Mouse (Mus musculus) thymus, adult 2 months (tissue): Measurements from ENCODE around the gene Ccdc185.

Experiments used
- CTCF ChIP-seq: fragments of 200-500 bp; IDR thresholded peaks from 2 replicates; pipeline ENCODE4 v1.5.1; 2012; ENCODE audit warnings: mild to moderate bottlenecking, control low read depth, low read length, moderate library complexity, borderline replicate concordance; ENCODE audit not compliant: control insufficient read depth, poor library complexity, insufficient read depth; ENCODE audit errors: extremely low read depth
- POLR2A ChIP-seq: fragments of 200-500 bp; IDR thresholded peaks from 2 replicates; pipeline ENCODE4 v1.6.1; 2012; ENCODE audit warnings: mild to moderate bottlenecking, low read length, control low read depth, moderate library complexity; ENCODE audit not compliant: control insufficient read depth, poor library complexity, insufficient read depth; ENCODE audit errors: extremely low read depth

- TF ChIP-seq POLR2A: no peak
- TF ChIP-seq CTCF: no peak
Observed at GRCm38 (mm10) chr1:182788896-182789295, 39.9 kb upstream of the Ccdc185 start.
